Mouse (Mus musculus) E14TG2a.4 (cell line): Measurements from ENCODE around the gene She.

Experiments
- CTCF ChIP-seq: conservative IDR thresholded peaks from 2 replicates; pipeline ENCODE4 v1.5.1; 2014; ENCODE audit warnings: low read length
- NANOG ChIP-seq: IDR thresholded peaks from 2 replicates; pipeline ENCODE4 v1.6.1; 2014; ENCODE audit warnings: borderline replicate concordance, low read length, mixed read lengths

GRCm38 (mm10) chr3:89819897-89820296, 11.3 kb upstream of the She start:
- TF ChIP-seq CTCF, result no peak
- no peak for TF ChIP-seq NANOG
